Mouse (Mus musculus): ENCODE data around the gene Papolg.

DNA sequence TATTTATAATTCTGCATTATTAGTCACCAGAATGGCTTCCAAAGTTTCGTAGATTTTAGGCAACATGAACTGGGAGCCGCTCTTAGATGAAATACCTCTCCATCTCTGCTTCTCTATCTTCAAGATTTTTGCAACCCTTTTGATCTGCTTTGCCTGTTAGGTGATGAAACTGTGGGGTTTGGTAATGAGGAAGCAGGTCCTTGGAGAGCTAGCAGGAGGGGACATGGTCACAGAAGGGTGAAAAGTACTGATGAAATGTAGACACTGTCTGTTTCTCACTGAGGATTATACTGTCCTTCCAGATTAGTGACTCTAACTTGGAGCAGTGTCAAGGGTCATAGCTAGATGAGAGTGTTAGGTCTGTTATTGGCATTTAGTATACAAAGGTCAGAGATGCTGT lies 73.4 kb downstream of the Papolg start:
- TF ChIP-seq CTCF (IDR thresholded peaks at IDR 0.05; ENCODE audit: low read depth, low read length) (no peak), POLR2A (IDR thresholded peaks at IDR 0.05; ENCODE audit: borderline replicate concordance, low read depth, low read length) (no peak)
